Mouse (Mus musculus): ENCODE measurements around the gene Vsig1. TPM values are rescaled to one million over a fixed set of nuclear protein-coding genes. Genes with fewer than 3 reads are reported as not detected.

The Vsig1 gene
- polyA plus RNA-seq, 1 experiment from 2014 or later: not detected

DNA sequence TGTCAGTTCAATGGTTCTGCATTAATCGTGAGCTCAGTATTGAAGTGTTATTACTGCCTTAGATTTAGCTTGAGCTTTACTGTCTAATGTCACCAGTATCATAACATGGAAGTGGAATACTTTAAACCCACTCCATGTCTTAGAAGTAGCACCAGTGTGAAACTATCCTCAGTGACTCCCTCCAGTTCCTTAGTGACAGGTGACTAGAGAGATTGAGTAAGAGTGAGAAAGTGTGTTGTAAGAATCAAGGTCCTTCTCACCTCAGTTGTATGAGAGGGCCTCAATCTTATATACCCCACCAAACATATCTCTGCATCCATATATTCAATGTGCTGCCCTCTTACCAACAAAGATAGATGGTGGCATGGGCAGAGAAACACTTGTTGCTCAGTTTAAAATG is 71.5 kb downstream of the Vsig1 start:
- peaks cover 100% of the 10 kb centered on the region for H3K27me3 ChIP-seq (ENCODE audit: low read depth, poor library complexity, severe bottlenecking)
- H3K9me3 ChIP-seq (replicated peaks): no peaks in the 10 kb centered on the region
- no peak overlapping the region for H3K27ac ChIP-seq (replicated peaks)
- 90% methylated on average over 1 of the region's 1 CpGs for WGBS
- DNase-seq (ENCODE audit: low spot score): no peak
- no peaks in the 10 kb centered on the region for H3K36me3 ChIP-seq
- H3K4me1 ChIP-seq: no peaks in the 10 kb centered on the region; the same call in 1 of the 2 replicates
- no peak overlapping the region for H3K4me3 ChIP-seq

DNA sequence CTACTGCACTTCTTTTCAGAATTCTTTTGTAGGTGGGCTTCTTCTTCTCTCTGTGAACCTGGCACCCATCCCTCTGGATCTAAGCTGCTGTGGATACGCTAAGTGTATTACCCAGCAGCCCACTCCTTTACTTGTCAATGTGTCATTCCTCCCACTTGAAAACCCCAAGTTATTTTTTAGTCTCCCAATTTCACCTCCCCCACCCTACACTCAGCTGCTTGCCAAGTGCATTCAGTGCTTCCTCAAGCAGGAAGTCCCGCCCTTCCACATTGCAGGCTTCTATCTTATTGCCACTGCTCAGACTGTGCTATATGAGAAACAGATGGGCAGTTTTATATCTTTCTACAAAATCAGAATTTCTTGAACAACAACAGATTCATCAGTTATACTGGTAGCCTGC is 72.1 kb downstream of the Vsig1 start:
- DNase-seq (ENCODE audit: low spot score): no peak

GRCm38 (mm10) chrX:140980163-140980562 is 72.8 kb downstream of the Vsig1 start:
- Histone ChIP-seq H3K27ac (replicated peaks) (no peak overlapping the region), H3K4me1 (no peaks in the 10 kb centered on the region; the same call in 1 of the 2 replicates), H3K36me3 (no peaks in the 10 kb centered on the region), H3K4me3 (no peak overlapping the region), H3K9me3 (replicated peaks) (no peaks in the 10 kb centered on the region), H3K27me3 (ENCODE audit: low read depth, poor library complexity, severe bottlenecking) (peaks cover 100% of the 10 kb centered on the region)
- 69% methylated on average over 4 of the region's 4 CpGs for WGBS
- DNase-seq (ENCODE audit: low spot score): no peak

More for the DNA sequence above, 72.1 kb downstream of the Vsig1 start:
- H3K27me3 ChIP-seq (ENCODE audit: low read depth, poor library complexity, severe bottlenecking): peaks cover 100% of the 10 kb centered on the region
- H3K9me3 ChIP-seq (replicated peaks): no peaks in the 10 kb centered on the region
- 90% methylated on average over 2 of the region's 2 CpGs for whole genome bisulfite sequencing
- H3K4me3 ChIP-seq: no peak overlapping the region
- H3K27ac ChIP-seq (replicated peaks): no peak overlapping the region
- no peaks in the 10 kb centered on the region for H3K36me3 ChIP-seq
- H3K4me1 ChIP-seq: no peaks in the 10 kb centered on the region; the same call in 1 of the 2 replicates

- no peak overlapping the region for H3K27ac ChIP-seq (replicated peaks)
- H3K4me1 ChIP-seq: no peaks in the 10 kb centered on the region; the same call in 1 of the 2 replicates
- H3K4me3 ChIP-seq: no peak overlapping the region
- WGBS: 73% methylated on average over 6 of the region's 6 CpGs
- no peaks in the 10 kb centered on the region for H3K9me3 ChIP-seq (replicated peaks)
- H3K27me3 ChIP-seq (ENCODE audit: low read depth, poor library complexity, severe bottlenecking): peaks cover 100% of the 10 kb centered on the region
- H3K36me3 ChIP-seq: no peaks in the 10 kb centered on the region
- DNase-seq (ENCODE audit: low spot score): no peak
These were observed 76.0 kb downstream of the Vsig1 start for GRCm38 (mm10) chrX:140983206-140983960.

- no peak overlapping the region for H3K27ac ChIP-seq (replicated peaks)
- peaks cover 100% of the 10 kb centered on the region for H3K27me3 ChIP-seq (ENCODE audit: low read depth, poor library complexity, severe bottlenecking)
- H3K9me3 ChIP-seq (replicated peaks): no peaks in the 10 kb centered on the region
- no peak overlapping the region for H3K4me3 ChIP-seq
- H3K36me3 ChIP-seq: no peaks in the 10 kb centered on the region
- 75% methylated on average over 6 of the region's 6 CpGs for WGBS
- no peak for DNase-seq (ENCODE audit: low spot score)
- no peaks in the 10 kb centered on the region; the same call in 1 of the 2 replicates for H3K4me1 ChIP-seq
These were observed 77.4 kb downstream of the Vsig1 start for GRCm38 (mm10) chrX:140984795-140985194.

GRCm38 (mm10) chrX:140985256-140985655 is 77.8 kb downstream of the Vsig1 start:
- Histone ChIP-seq H3K27me3 (ENCODE audit: low read depth, poor library complexity, severe bottlenecking) (peaks cover 100% of the 10 kb centered on the region), H3K4me3 (no peak overlapping the region), H3K4me1 (no peaks in the 10 kb centered on the region; the same call in 1 of the 2 replicates), H3K27ac (replicated peaks) (no peak overlapping the region), H3K36me3 (no peaks in the 10 kb centered on the region), H3K9me3 (replicated peaks) (no peaks in the 10 kb centered on the region)
- 84% methylated on average over 2 of the region's 2 CpGs for WGBS
- DNase-seq (ENCODE audit: low spot score): no peak

Other genes starting within 250 kb of the Vsig1 start
- 1.8 and 2.1 TPM in 2 replicates for gene Mid2, start 243.0 kb upstream of the Vsig1 start, polyA plus RNA-seq (2016; fragmentation: Nextera tagmentation; extraction: Ambion mirVana)
- gene Tex13b, start 94.2 kb upstream of the Vsig1 start, polyA plus RNA-seq (2016; fragmentation: Nextera tagmentation; extraction: Ambion mirVana): not detected in 2 replicates
- 53.9 and 55.7 TPM in 2 replicates for gene Psmd10, start 49.1 kb downstream of the Vsig1 start, polyA plus RNA-seq (2016; fragmentation: Nextera tagmentation; extraction: Ambion mirVana)
- gene Atg4a, start 49.3 kb downstream of the Vsig1 start, polyA plus RNA-seq (2016; fragmentation: Nextera tagmentation; extraction: Ambion mirVana): 12.0 and 12.8 TPM in 2 replicates

Measured in midbrain, embryonic 10.5 days (tissue).